In the genomic region with DNA sequence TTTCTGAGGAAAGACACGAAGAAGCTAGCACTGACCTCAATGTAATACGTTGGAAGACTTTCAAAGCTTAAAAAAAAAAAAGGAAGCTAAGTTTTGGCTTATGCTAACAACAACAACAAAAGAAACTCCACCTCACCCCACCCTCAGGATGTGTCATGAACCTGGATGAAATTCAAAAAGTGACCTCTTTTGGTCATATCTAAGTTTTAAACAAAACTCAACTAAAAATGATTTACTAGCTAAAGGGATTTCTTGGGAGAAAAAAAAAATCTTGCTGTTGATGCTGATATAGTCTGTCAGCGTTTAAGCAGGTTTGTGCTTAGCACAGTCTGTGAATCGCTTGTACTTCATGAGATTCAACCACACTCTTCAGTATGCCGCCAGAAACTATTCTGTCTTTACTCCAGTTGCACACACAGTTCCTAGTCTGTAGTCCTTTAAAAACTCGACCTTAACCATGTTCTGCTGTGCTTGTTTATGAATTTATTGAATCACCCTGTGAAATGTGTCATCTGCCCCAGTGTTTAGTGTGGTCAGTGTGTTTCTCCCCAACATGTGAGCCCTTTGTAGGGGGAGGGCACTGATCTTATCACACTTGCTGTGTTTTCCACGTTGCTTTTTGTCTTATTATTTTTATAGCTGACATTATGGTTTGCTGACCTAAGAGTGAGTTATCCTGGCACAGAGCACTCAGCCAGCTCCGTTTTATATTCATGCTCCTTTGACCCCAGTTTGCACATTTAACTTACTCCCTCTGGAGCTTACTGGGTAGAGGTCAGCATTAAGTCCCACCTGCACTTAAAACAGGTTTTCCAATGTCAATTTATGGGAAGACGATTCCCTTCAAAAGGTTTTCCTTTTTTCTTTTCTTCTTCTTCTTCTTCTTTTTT, we compare ENCODE assay signal across 14 mouse cellular contexts. TPM values are rescaled to one million over a fixed set of nuclear protein-coding genes. Genes with fewer than 3 reads are reported as not detected.
DNase-seq lines count a peak whose midpoint lies in the region; ATAC-seq and TF ChIP-seq lines count a peak whose summit lies in the region.
"Had no signal": no experiment of that assay in that cellular context is flagged by ENCODE, and none has a peak within 500 bp of the region (broad histone marks: within the 10 kb centered on the region; RNA-seq: fewer than 3 reads in every experiment).

No protein-coding gene starts in this region.

- no peaks in the 10 kb centered on the region for H3K27me3 ChIP-seq in heart, adult 2 months (ENCODE audit: control insufficient read depth, insufficient read depth, low read length)
- H3K27me3 ChIP-seq in heart, embryonic 12.5 days (replicated peaks) = no peaks in the 10 kb centered on the region
- H3K27me3 ChIP-seq: CH12.LX had no signal

- H3K36me3 ChIP-seq in heart, adult 2 months (ENCODE audit: control insufficient read depth, insufficient read depth, low read length) = peaks cover 8% of the 10 kb centered on the region; the same call in 1 of the 2 replicates
- no peaks in the 10 kb centered on the region for H3K36me3 ChIP-seq in heart, embryonic 12.5 days
- H3K36me3 ChIP-seq: midbrain, embryonic 10.5 days had no signal

- H3K4me2 ChIP-seq in heart, embryonic 12.5 days = no peak overlapping the region

- intact Hi-C loops in heart, adult 2 months (cut with DNase I) = loop anchor here (2.0 kb wide), 1 partner anchor 20 kb away; no protein-coding TSS in a partner anchor

- DNase-seq in heart, adult 2 months = no peak
- no peak for DNase-seq in layer of hippocampus, adult 2 months (ENCODE audit: low spot score in 2 of 2)
- DNase-seq in layer of hippocampus, adult 9-10 months (ENCODE audit: low spot score) = no peak
- peak; percentile 52 for DNase-seq in NIH3T3 (ENCODE audit: low read depth)
- DNase-seq in retina, embryonic 14.5 days (ENCODE audit: low spot score) = no peak
- DNase-seq in spleen, adult 18-20 months = no peak
- DNase-seq: cerebellum, adult 8-10 months; layer of hippocampus, adult 9-11 months; lung, adult 2 months had no signal

- H3K4me1 ChIP-seq in heart, adult 2 months (ENCODE audit: control insufficient read depth, insufficient read depth, low read length) = peaks cover 12% of the 10 kb centered on the region
- peaks cover 9% of the 10 kb centered on the region for H3K4me1 ChIP-seq in heart, embryonic 12.5 days (replicated peaks)
- H3K4me1 ChIP-seq: midbrain, embryonic 10.5 days had no signal

- H3K79me2 ChIP-seq in heart, adult 2 months (replicated peaks; ENCODE audit: control insufficient read depth, insufficient read depth, low read length) = peaks cover 2% of the 10 kb centered on the region

- no peak for TF ChIP-seq EP300 in heart, adult 2 months (IDR thresholded peaks at IDR 0.05; ENCODE audit: insufficient read depth, low read depth, low read length)

- WGBS in heart, adult 2 months = 36% methylated on average over 9 of the region's 9 CpGs
- 72% methylated on average over 9 of the region's 9 CpGs for WGBS in heart, embryonic 12.5 days

- no peaks in the 10 kb centered on the region for H3K9me3 ChIP-seq in heart, embryonic 12.5 days (replicated peaks)
- H3K9me3 ChIP-seq: midbrain, embryonic 10.5 days had no signal

- ATAC-seq in heart, embryonic 12.5 days (ENCODE audit: insufficient number of reproducible peaks, low FRiP score) = no peak
- ATAC-seq in megakaryocyte, adult 5-6 weeks (ENCODE audit: poor library complexity, severe bottlenecking) = peak; percentile 27; the same call in 1 of the 2 replicates
- ATAC-seq: hindbrain, postnatal 0 days had no signal

- TF ChIP-seq POLR2A in heart, adult 2 months (IDR thresholded peaks at IDR 0.05; ENCODE audit: insufficient read depth, low read depth, low read length) = no peak

- no peak overlapping the region; the same call in 1 of the 2 replicates for H3K9ac ChIP-seq in heart, adult 2 months (ENCODE audit: low read depth, low read length)
- no peak overlapping the region for H3K9ac ChIP-seq in heart, embryonic 12.5 days

- peak overlapping the region; percentile 19 for H3K4me3 ChIP-seq in heart, adult 2 months
- H3K4me3 ChIP-seq in heart, embryonic 12.5 days = no peak overlapping the region
- no peak overlapping the region for H3K4me3 ChIP-seq in layer of hippocampus, adult 2 months
- H3K4me3 ChIP-seq: midbrain, embryonic 10.5 days had no signal

- peak overlapping the region; percentile 72 for H3K27ac ChIP-seq in heart, adult 2 months
- no peak overlapping the region for H3K27ac ChIP-seq in heart, embryonic 12.5 days (ENCODE audit: poor library complexity, severe bottlenecking)
- H3K27ac ChIP-seq in layer of hippocampus, adult 2 months = peak overlapping the region; percentile 84
- H3K27ac ChIP-seq: hindbrain, postnatal 0 days; midbrain, embryonic 10.5 days had no signal

- no peak for TF ChIP-seq CTCF in heart, adult 2 months (IDR thresholded peaks at IDR 0.05)
- TF ChIP-seq CTCF in layer of hippocampus, adult 2 months (conservative IDR thresholded peaks at IDR 0.05) = no peak

RNA-seq across cellular contexts. Expression of a gene that starts 25.4 kb away (rescaled TPM):
- total RNA-seq in heart, adult 2 months (2021) = 10 to 100 TPM; 16.3 to 16.6 TPM
- 6.9 and 12.2 TPM in 2 replicates for polyA plus RNA-seq in heart, adult 2 months (2012; rRNA removed)
- 35.4 and 37.5 TPM in 2 replicates for polyA plus RNA-seq in heart, embryonic 12.5 days (2016; fragmentation: Nextera tagmentation; extraction: Ambion mirVana)
- total RNA-seq in layer of hippocampus, adult 2 months (2021) = 10 to 100 TPM; 12.5 to 14.3 TPM
- 75.6 and 77.9 TPM in 2 replicates for total RNA-seq in megakaryocyte, adult 5-6 weeks (2015)
- total RNA-seq in megakaryocyte, adult 5-6 weeks (2017) = 79.1 and 83.0 TPM in 2 replicates
- total RNA-seq: CH12.LX had no signal

RNA-seq across cellular contexts. Expression of a gene that starts 56.5 kb away (rescaled TPM):
- total RNA-seq in heart, adult 2 months (2021) = 1 to 10 TPM; 5.0 to 5.1 TPM
- polyA plus RNA-seq in heart, adult 2 months (2012; rRNA removed) = 4.7 and 10.6 TPM in 2 replicates
- polyA plus RNA-seq in heart, embryonic 12.5 days (2016; fragmentation: Nextera tagmentation; extraction: Ambion mirVana) = 50.0 and 51.7 TPM in 2 replicates
- 10 to 100 TPM; 12.2 to 12.8 TPM for total RNA-seq in layer of hippocampus, adult 2 months (2021)
- 21.0 and 23.9 TPM in 2 replicates for total RNA-seq in megakaryocyte, adult 5-6 weeks (2015)
- total RNA-seq in megakaryocyte, adult 5-6 weeks (2017) = 20.0 and 21.0 TPM in 2 replicates
- total RNA-seq: CH12.LX had no signal

RNA-seq across cellular contexts. Expression of a gene that starts 58.2 kb away (rescaled TPM):
- total RNA-seq in heart, adult 2 months (2021) = 10 to 100 TPM; 48.2 to 48.4 TPM
- 12.6 and 29.1 TPM in 2 replicates for polyA plus RNA-seq in heart, adult 2 months (2012; rRNA removed)
- polyA plus RNA-seq in heart, embryonic 12.5 days (2016; fragmentation: Nextera tagmentation; extraction: Ambion mirVana) = 61.2 and 65.4 TPM in 2 replicates
- 10 to 100 TPM; 53.9 to 55.4 TPM for total RNA-seq in layer of hippocampus, adult 2 months (2021)
- total RNA-seq in megakaryocyte, adult 5-6 weeks (2015) = 61.6 and 64.7 TPM in 2 replicates
- total RNA-seq in megakaryocyte, adult 5-6 weeks (2017) = 40.6 and 54.7 TPM in 2 replicates

RNA-seq across cellular contexts. Expression of a gene that starts 58.3 kb away (rescaled TPM):
- 10 to 100 TPM; 20.1 to 21.4 TPM for total RNA-seq in heart, adult 2 months (2021)
- 3.1 and 7.8 TPM in 2 replicates for polyA plus RNA-seq in heart, adult 2 months (2012; rRNA removed)
- 37.5 and 40.4 TPM in 2 replicates for polyA plus RNA-seq in heart, embryonic 12.5 days (2016; fragmentation: Nextera tagmentation; extraction: Ambion mirVana)
- 10 to 100 TPM; 36.2 to 36.9 TPM for total RNA-seq in layer of hippocampus, adult 2 months (2021)
- total RNA-seq in megakaryocyte, adult 5-6 weeks (2015) = 32.9 and 40.2 TPM in 2 replicates
- 101 and 115 TPM in 2 replicates for total RNA-seq in megakaryocyte, adult 5-6 weeks (2017)

Comparison
In these comparisons a context has a peak if more than half of its experiments do, and no peak if none do; other contexts are left out.
1. RNA of a gene that starts 25.4 kb away (total RNA-seq): 75.6 to 83.0 TPM in megakaryocyte, adult 5-6 weeks; 16.3 to 16.6 TPM in heart, adult 2 months and 12.5 to 14.3 TPM in layer of hippocampus, adult 2 months; every median in the first group is over 4 times any median in the second.